Mouse (Mus musculus): ENCODE results near the gene Casp7. TPM values are rescaled to one million over a fixed set of nuclear protein-coding genes. Genes with fewer than 3 reads are reported as not detected.

Casp7 gene
- total RNA-seq, 2 experiments from 2014 or later: 3.5 to 3.8 TPM

DNA sequence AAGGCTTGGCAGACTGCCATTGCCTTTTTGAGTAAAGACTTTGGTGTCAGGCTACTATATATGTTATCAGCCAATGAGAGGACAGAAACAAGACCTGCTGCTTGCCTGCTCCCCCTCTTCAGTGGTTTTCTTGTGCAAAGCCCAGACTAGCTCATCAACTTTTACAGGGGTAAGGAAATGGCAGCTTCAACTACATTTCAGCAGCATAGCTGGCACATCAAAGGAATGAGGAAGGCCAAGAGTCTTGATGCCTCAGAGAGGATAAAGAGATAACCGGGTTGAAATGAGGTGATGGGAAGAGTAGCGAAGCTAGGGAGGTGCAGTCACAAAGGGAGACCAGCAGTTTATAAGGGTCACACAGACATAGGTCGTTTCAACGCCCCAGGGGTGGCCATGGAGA lies 60.6 kb downstream of the Casp7 start:
- no peak for DNase-seq (ENCODE audit: low spot score in 2 of 2)
- intact Hi-C loops (cut with DNase I): no loop called here

DNA sequence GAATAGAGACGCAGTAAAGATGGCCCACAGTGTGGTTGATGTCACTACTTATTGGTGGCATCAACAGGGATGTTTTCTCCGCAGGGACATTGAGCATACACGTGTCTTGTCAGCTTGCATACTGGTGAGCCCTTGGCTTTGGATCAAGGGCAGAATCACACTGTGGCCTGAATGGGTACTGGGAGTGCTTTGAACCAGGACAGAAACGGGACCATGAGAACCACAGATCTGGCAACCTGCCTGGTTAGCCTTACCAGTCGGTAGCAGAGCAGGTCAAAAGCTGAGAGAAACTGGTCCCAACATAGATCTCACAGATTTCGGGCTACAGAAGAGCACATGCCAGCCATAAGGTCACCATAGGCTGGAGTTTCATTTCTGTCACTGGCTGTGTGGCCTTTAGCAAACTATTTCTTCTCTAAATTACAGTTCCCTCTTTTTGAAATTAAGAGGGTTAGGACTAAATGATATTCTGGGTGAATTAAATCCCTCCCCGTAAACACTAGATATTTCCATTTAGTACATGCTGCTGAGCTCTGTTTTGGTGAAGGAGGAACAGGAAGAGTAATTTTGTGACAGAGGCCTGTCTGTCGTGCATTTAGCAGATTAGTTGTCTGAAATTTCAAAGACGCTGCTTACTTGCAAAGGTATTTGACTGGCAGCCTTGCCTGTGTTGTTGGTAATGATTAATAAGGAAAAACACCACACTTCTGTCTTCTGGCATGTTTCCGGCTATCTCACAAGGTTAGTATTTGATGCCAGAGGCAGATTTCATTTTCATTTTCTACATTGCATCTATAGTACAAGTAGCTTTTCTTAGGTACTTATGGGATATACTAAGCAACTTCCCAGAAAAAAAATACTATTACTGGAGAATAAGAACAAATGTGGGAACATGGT lies 62.5 kb downstream of the Casp7 start:
- intact Hi-C loops (cut with DNase I): no loop called here
- no peak for DNase-seq (ENCODE audit: low spot score in 2 of 2)

DNA sequence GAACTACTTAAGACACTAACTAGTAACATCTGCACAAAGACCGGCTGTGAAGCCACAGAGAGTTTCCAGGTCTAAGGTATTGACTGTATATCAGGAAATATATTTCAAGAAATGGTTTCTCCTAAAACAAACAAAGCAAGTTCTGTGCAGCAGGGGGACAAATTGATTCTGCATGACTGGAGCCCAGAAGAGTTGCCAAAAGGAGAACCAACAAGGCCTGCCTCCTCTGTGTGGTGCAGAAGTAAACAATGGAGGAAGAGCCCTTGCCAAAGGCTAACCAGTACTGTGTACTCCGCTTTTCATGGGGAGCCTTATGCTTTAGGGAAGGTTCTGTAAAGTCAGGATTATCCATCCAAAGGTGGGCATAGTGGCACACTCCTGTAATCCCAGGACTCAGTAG lies 63.3 kb downstream of the Casp7 start:
- no peak for DNase-seq (ENCODE audit: low spot score in 2 of 2)
- intact Hi-C loops (cut with DNase I): no loop called here

DNA sequence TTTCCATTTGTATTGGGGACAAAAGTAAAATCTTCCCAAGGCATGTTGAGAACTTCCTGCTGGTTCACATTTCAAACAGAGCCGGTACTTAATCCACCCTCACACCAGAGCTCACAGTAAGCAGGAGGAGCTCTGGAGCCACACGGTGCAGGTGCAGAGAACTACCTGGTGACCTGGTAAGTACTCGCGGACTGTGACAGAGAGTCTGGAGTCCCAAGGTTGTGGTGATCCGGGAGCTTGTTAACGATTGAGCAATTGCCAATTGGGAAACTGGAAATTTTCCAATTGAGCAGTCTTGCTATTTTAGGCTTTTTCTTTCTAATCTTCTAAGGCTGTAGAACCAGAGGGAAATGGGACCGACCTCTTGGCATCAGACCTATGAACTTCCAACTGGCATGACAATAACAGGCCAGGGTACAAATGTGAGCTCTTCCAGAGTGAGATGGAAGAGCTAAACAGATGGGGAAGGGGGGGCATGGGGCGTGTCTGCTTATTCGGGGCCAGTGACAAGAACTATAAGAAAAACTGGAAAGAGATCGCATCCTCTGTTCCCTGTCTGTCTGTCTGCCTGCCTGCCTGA lies 64.7 kb downstream of the Casp7 start, which contains the start of gene Plekhs1:
TSS of gene Plekhs1 (plus strand) at position 119 of the 580 bp plus-strand sequence.
- intact Hi-C loops (cut with DNase I): no loop called here
- DNase-seq (ENCODE audit: low spot score in 2 of 2): no peak

DNA sequence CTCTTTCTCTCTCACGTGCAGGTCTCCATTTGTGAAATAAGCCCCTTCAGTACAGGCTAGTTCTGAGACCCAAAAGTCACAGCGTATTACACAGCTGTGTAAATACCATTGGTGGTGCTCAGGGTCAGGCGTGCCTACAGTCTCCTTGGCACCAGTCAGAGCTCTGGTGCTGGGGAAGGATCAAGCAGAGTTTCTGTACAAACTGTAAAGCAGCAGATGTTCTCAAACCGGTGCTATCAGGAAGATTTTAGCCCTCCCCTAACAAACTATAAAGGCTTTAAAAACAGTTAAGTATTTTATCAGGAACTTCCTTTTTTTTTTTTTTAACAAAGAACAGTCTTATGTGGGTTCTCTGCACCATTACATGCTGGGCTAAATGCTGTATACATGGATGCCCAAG lies 65.9 kb downstream of the Casp7 start:
- DNase-seq (ENCODE audit: low spot score in 2 of 2): no peak
- intact Hi-C loops (cut with DNase I): no loop called here

DNA sequence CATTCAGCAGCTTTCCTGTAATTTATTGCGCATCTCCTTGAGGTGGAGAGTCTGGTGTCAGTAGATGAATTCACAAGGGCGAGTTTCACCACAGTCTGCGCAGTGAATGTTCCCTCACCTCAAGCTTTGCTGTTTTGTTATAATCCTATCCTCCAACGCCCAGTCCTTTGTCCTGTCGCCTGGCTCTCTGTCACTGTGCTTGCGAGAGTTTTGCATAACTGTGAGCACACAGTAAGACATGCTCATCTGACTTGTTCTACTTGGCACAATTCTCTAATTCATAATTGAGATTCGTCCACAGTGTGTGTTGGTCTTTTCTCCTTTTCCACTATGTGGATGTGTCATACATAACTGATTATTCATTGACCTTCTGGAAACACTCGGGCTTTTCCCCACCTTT lies 69.6 kb downstream of the Casp7 start:
- intact Hi-C loops (cut with DNase I): no loop called here
- DNase-seq (ENCODE audit: low spot score in 2 of 2): no peak

DNA sequence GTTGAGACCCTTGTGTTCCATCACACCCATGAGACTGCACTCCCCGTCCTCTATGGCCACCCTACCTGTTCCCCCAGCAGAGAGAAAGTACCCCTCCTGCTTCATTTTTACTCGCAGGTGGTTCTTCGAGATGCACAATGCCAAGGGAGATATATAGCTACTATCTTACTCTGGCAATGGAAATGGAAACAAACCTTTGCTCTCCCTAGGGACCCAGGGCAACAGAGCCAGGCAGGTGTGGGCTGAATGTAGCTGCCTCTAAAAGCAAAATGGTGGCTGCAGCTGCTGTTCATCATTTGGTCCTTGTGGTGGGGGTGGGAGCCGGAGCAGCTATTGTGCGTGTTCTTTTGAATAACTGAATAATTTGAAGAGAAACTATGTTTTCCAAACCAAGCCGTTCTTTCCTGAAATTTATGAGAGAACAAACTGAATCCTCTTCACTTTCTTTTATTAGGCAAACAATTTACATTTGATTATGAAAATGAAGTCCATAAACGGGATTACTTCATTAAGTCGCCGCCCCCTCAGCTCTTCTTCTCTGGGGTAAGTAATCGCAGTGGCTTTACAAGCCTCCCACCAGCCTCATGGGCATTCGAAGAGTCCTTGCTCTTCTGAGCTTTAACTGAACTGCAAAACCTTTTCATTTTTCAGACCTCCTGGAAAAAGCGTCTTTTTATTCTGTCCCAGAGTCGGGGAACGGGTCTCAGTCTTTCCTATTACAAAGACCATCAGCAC lies 73.5 kb downstream of the Casp7 start:
- DNase-seq (ENCODE audit: low spot score in 2 of 2): peak in 1 of 2 experiments; percentile 58

DNA sequence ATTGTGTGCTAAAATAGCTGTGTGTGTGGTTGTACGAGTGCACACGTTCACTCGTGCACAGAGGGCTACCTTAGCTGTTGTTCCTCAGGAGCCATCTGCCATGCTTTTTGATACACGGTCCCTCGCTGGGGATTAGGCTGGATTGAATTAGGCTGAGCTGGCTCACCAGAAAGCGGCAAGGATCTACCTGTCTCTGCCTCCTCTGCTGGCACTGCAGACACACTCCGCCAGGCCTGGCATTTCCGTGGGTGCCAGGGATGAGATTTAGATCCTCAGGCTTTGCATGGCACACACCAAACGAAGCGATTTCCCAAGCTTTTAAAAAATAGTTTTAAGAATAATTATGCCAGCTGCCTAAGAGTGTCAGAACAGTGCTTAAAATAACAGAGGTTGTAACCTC lies 75.0 kb downstream of the Casp7 start:
- intact Hi-C loops (cut with DNase I): loop anchor here (2.0 kb wide), 1 partner anchor 19 kb away; no protein-coding TSS in a partner anchor
- DNase-seq (ENCODE audit: low spot score in 2 of 2): peak in 1 of 2 experiments; percentile 45

More for the DNA sequence above, 73.5 kb downstream of the Casp7 start:
- intact Hi-C loops (cut with DNase I): loop anchor here (2.0 kb wide), 1 partner anchor 18 kb away; no protein-coding TSS in a partner anchor

DNA sequence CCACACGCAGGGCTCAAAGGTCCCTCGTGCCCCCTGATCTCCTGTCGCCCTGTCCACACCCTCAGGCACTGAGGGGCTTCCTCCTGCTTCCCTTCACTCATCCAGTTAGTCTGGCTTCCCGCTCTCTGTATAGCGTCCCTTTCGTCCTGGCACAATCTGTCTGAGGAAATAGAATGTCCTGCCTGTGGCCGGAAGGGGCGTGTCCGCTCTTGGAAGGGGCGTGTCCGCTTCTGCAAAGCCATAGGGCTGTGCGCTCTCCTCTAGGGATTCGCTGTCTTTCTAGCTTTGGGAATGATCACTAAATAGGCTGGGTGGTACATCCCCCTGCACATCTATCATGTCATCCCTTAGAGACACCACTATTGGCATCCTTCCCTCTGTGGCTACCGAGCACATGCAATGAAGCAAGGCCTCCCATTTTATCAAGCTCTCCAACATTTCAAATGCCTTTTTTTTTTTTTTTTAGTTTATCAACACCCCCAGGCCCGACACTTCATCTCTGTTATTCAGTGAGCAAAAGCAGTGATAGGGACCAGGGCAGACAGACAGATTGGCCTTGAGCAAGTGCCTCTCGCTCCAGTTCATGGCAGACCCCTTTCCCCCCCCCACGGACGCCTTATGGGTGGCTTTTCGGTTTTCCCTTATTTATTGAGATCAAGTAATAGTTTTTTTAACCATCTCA lies 78.1 kb downstream of the Casp7 start:
- intact Hi-C loops (cut with DNase I): no loop called here

DNA sequence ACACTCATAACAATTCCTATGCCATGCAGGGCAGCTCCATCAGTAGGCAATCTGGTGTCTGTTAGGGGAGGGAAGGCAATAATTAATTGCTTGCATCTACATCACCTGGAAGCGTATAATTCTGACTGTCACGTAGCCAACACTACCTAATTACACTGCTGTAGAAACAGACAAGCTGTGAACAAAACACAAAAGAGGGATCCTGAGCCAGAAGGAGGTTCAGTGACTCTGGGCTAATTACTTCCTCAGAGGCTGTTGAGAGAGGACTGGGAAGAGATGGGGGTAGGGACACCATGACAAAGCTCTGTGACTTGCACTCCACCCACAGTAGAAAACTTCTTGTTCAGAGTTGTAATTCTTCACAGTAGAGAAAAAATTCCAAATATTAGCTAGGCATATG lies 79.6 kb downstream of the Casp7 start:
- no peak for DNase-seq (ENCODE audit: low spot score in 2 of 2)
- intact Hi-C loops (cut with DNase I): no loop called here

More for the DNA sequence above, 78.1 kb downstream of the Casp7 start:
- no peak for DNase-seq (ENCODE audit: low spot score in 2 of 2)

DNA sequence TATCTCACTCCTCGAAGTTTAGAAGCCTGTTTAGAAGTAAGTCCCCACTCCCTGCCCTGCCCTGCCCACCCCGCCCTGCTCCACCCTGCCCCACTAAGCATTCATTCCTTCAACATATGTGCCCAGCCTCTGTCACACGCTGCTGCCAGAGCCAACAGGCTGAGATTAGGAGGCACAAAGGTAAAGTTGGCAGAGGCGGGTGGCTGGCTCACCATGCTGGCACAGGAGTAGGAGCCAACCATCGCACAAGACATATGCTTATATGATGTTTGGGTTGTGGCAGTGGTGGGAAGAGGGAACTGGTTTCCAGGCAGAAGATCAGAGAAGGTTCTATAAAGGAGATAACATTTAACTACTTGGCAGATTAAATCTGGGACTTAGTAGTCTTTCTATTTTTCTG lies 80.3 kb downstream of the Casp7 start:
- intact Hi-C loops (cut with DNase I): no loop called here
- DNase-seq (ENCODE audit: low spot score in 2 of 2): peak in 1 of 2 experiments; percentile 51

DNA sequence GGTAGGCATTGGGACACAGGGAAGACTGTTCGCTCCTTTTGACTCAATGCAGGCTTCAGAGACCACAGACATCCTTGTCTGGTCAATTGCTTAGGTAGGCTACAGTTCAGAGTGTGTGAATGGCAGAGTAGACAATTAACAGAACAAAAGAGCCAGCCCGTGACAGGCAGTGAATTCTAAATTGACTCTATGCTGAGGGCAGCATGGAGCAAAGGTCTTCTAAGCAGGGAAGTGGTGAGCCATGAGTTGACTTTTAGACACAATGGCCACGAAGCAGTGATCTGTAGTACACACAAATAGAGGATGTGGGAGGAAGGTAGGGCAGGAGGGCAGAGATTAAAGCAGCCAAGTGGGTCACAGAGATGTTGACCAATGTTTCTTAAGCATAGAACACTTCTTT lies 80.9 kb downstream of the Casp7 start:
- intact Hi-C loops (cut with DNase I): no loop called here
- DNase-seq (ENCODE audit: low spot score in 2 of 2): no peak

DNA sequence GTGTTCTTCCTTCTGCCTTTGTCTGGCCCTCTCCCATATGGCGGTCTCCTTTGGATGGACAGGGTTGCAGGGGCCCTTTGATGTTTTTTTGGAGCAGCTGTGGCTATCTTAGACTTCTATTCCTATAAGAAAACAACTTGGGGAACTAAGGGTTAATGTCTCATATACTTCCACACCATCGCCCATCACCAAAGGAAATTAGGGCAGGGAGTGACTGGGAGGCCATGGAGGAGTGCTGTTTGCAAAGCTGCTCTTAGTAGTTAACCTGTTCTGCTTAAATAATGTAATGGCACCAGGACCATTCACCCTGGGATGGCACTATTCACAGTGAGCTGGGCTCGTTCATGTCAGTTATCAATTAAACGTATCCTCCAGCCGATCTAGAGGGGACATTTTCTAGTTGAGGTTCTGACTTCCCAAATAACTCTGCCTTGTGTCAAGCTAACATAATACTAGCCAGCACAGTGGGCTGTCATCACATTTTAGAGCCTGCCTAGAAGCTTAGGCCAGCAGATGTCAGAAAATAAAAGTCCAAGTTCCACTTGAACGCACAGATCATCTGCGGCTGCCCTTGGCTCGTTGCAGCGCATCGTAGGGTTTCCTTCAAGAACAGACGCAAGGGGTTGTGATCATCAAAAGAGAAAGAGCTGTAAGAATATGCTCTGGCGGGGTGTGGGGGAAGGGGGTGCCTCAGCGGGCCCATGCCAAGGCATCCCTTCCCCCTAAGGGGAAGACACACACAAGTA lies 87.9 kb downstream of the Casp7 start:
- intact Hi-C loops (cut with DNase I): no loop called here
- DNase-seq (ENCODE audit: low spot score in 2 of 2): no peak

DNA sequence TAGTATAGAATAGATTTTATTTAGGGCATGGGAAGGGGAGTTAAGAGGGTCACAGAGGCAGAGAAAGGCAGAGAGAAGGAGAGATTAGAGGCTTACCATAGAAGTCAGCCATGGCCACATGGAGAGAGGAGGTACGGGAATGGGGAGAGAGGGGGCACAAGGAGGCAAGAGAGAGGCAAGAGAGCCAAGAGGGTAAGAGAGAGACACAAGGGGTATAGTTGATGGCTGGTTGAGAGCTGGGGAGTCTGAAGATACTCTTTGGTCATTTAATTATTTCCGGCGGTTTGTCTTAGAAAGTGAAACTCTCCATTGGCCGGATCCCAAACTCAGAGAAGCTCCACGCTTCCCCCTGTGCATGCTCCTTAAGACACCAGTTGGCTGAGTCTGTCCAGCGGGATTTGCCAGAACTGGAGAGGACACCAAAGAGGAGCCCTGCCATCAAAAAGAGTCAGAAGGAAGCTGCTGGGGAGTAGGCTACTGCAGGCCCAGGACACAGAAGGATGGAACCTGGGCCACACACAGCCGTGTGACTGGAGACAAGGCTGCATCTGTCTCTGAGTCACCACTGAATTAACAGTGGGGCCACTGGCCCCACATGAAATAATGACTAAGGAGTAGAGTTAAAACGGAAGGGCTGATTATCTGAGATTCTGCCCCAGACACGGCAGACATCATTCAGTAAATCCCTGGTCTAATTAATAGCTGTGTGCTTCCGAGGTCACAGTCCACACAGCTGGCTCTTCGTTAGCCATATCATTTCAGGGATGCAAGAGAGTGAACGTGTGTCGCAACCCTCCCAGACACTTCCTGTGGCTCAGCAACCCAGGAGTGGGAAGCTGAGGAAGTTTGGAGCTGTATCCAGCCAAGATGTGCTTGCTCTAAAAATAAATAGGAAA lies 88.7 kb downstream of the Casp7 start:
- no peak for DNase-seq (ENCODE audit: low spot score in 2 of 2)
- intact Hi-C loops (cut with DNase I): no loop called here

DNA sequence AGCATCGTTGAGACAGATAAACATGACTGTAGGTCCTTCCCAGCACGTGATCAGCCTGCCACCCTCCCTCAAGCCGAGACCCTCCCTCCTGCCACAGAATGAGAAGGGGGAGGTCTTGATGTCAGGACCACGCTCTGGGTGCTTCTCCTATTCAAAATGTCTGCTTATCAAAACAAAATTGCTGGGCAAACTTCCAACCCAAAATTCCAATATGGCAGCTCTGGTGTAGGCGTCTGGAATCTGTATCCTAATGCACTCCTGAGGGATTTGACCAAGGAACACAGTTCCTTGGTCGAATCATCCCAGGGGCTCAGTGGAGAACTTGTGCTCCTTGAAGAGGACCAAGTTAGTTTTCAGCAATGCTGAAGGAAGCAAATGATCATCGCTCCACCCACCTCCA lies 90.0 kb downstream of the Casp7 start:
- DNase-seq (ENCODE audit: low spot score in 2 of 2): no peak
- intact Hi-C loops (cut with DNase I): no loop called here

DNA sequence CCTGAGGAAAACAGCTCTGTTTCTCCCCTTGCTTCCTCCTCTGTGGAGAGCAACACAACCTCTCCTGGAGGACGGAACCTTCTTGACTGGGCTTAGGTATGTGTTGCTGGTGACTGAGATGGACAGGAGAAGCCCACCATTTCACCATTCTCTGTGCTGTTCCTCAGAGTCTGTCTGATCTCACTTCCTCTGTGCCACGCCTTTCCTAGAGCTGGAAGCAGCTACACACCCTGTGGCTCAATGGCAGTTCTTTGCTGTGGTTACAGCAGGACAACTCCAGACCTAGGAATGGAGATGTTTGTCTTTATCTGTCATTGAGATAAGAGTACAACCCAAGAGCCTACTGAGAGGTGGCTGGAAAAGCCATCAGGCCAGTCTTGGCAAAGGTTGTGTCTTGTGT lies 90.4 kb downstream of the Casp7 start:
- DNase-seq (ENCODE audit: low spot score in 2 of 2): no peak
- intact Hi-C loops (cut with DNase I): no loop called here

DNA sequence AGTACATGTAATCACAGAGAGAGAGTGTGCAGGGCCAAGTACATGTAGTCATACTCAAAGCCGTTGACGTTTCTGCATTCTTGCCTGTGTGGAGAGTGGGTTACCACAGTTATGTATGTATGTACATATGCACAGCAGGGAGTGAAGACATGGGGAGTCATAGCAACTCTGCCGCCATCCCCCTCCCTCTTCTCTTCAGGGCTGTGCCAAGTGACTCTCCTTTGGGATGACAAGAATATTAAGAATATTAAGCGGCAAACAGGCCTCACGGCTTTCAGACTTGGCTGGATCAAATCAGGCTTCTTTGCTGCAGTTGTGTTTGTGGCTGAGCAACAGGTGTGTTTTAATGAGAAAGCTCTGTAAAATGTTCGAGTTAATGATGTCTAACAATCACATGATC lies 92.7 kb downstream of the Casp7 start:
- no peak for DNase-seq (ENCODE audit: low spot score in 2 of 2)
- intact Hi-C loops (cut with DNase I): no loop called here
